Mouse (Mus musculus) bone marrow, adult 2 months (tissue): ENCODE measurements around the gene Slc25a11. TPM values are rescaled to one million over a fixed set of nuclear protein-coding genes. Genes with fewer than 3 reads are reported as not detected.

Experiments used
- H3K27ac ChIP-seq: fragments of 200-500 bp; 2 replicates; pipeline ENCODE4 v1.5.1; 2012; ENCODE audit warnings: low read depth, mild to moderate bottlenecking, control low read depth, inconsistent platforms, low read length; ENCODE audit not compliant: control insufficient read depth, poor library complexity, insufficient read depth
- H3K4me1 ChIP-seq: fragments of 200-500 bp; 2 replicates; pipeline ENCODE4 v1.6.1; 2011; ENCODE audit warnings: low read length; ENCODE audit not compliant: control insufficient read depth, insufficient read depth
- H3K4me3 ChIP-seq: fragments of 200-500 bp; replicated peaks from 2 replicates; pipeline ENCODE3; 2011; ENCODE audit warnings: mild to moderate bottlenecking, low read depth, low read length, control low read depth; ENCODE audit not compliant: control insufficient read depth
- CTCF ChIP-seq: fragments of 200-500 bp; IDR thresholded peaks from 2 replicates; pipeline ENCODE4 v1.5.1; 2011; ENCODE audit warnings: low read length, control low read depth; ENCODE audit not compliant: control insufficient read depth, insufficient read depth
- POLR2A ChIP-seq: fragments of 200-500 bp; IDR thresholded peaks from 2 replicates; pipeline ENCODE4 v1.6.1; 2011; ENCODE audit warnings: low read depth, mild to moderate bottlenecking, control low read depth, low read length, borderline replicate concordance; ENCODE audit not compliant: control insufficient read depth
- whole genome bisulfite sequencing: fragments of 180-500 bp; shearing (Covaris S2); methylation state at CpG from one replicate; pipeline ENCODE4 v1.1.7; 2018; 5-methylcytosine and 5-hydroxymethylcytosine counted together
- polyA plus RNA-seq: library from polyadenylated mRNA; stranded (reverse); fragments of >200 nt; gene quantifications from 2 replicates; pipeline ENCODE4 v1.2.4, GENCODE M21; 2011; ENCODE audit warnings: low replicate concordance; ENCODE audit not compliant: missing spikeins, insufficient read depth, insufficient read length

Slc25a11 gene
- 28.7 and 49.2 TPM in 2 replicates for polyA plus RNA-seq

DNA sequence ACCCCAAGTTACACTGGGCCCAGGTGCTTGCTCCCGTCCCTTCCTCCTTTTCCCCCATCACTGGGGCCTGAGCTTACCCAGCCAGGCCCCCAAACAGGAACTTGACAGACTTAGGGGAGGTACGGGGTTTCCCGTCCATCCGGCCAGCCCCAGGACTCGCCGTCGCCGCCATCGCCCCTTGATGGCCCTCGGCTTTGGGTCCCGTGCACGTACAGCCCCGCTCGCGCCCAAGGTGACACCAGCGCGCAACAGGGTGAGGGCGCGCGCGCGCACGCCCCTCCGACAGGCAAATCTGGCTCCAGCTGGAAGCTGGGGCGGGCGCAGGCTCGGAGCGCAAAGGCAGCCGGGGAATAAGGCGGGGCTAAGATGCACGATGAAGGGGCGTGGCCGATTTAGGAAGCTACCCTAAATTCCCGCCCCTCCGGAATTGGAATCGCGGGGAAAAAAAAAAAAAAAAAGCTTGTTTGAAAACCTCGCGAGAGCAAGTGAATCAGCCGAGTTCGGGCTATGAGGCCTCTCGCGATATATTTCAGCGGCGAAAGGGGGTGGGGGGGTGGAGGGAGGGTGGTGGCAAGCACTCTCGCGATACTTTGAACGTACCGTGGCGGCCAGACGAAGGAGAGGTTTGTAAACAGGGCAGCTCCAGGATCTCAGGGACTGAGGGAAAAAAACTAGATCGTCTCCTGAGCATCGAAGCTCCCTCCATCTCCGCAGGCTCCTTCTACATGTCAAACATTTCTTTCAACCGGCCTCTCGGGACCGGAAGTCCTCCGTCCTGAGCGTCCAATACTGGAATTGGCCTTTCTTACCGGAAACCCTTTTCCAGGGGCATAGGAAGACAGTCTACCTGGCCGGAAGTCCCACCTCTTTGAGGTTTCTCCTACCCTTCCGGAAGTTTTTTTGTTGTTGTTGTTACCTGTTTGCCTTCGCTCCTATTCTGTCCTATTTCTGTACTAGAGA is at the start of gene Slc25a11, which contains the start of gene Rnf167:
Gene Slc25a11 (minus strand): TSS at position 789 of the 960 bp plus-strand sequence.
Gene Rnf167 (plus strand): TSS at position 545 of the 960 bp plus-strand sequence.
- WGBS: under 1% methylated on average over 63 of the region's 63 CpGs
- Histone ChIP-seq H3K4me1 (peaks cover 8% of the 10 kb centered on the region; the same call in 1 of the 2 replicates), H3K27ac (peak within 1 kb of the TSS; percentile 95), H3K4me3 (peak within 1 kb of the TSS; percentile 92)
- TF ChIP-seq POLR2A (peak; percentile 89), CTCF (0 out of 2 replicates have a peak, but pooled peaks have one; percentile 8)

DNA sequence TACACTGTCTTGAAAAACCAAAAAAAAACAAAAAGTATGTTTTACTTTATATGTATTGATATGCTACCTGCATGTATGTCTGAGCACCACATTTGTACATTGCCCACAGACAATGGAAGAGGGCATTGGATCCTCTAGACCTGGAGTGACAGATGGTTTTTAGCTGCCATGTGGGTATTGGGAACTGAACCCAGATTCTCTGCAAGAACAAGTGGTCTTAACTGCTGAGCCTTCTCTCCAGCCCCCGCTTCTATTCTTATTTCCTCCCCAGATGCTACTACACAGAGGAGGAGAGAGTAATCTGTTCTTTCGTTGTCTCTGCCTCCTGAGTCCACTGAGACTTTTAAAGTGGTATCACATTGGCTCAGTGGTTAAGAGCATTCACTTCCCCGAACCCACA is 46.2 kb upstream of the Slc25a11 start:
- Histone ChIP-seq H3K4me3 (no peak overlapping the region), H3K4me1 (no peaks in the 10 kb centered on the region), H3K27ac (no peak overlapping the region)
- TF ChIP-seq CTCF (no peak), POLR2A (no peak)
- WGBS: 69% methylated on average over 3 of the region's 3 CpGs

DNA sequence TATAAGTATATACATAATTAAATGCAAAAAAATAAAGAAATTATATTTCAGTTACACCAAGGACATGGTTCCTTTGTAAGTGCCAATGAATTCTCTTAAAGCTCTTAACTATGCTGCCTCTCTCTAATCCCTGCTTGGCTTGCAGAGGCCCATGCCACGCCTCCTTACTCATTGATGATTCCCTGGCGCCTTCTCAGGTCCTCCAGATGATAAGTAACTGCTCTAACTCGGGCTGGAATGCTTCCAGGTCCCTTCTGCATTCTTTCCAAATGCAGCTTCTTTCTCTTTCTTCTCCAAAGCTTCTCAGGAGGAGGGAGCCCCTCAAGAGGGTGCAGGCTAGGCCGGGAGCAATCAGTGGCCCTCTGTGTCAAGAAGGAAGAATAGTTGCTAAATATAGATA is 42.3 kb upstream of the Slc25a11 start:
- Histone ChIP-seq H3K27ac (no peak overlapping the region), H3K4me3 (no peak overlapping the region), H3K4me1 (no peaks in the 10 kb centered on the region)
- 66% methylated on average over 4 of the region's 4 CpGs for WGBS
- TF ChIP-seq POLR2A (no peak), CTCF (no peak)

DNA sequence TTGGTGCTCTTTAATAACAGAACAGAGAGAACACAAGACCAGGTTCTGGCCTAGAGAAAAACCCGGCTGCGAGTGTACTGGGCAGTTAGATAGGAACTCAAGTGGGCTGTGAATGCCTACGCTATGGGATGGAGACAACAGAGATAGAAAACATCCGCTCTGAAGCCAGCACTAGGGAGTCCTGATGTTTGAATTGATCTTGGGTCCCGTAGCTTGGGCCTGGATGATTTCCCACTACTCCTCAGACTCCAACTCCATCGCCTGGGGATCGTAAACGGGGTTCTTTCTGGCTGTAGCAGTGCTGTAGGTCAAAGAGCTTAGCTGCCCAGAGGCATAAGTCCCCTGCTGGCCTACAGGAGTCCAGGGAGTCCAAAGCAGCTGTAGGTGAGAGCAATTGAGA is 41.1 kb upstream of the Slc25a11 start:
- Histone ChIP-seq H3K4me3 (no peak overlapping the region), H3K4me1 (no peaks in the 10 kb centered on the region), H3K27ac (no peak overlapping the region)
- TF ChIP-seq POLR2A (no peak), CTCF (no peak)
- 42% methylated on average over 8 of the region's 8 CpGs for WGBS

DNA sequence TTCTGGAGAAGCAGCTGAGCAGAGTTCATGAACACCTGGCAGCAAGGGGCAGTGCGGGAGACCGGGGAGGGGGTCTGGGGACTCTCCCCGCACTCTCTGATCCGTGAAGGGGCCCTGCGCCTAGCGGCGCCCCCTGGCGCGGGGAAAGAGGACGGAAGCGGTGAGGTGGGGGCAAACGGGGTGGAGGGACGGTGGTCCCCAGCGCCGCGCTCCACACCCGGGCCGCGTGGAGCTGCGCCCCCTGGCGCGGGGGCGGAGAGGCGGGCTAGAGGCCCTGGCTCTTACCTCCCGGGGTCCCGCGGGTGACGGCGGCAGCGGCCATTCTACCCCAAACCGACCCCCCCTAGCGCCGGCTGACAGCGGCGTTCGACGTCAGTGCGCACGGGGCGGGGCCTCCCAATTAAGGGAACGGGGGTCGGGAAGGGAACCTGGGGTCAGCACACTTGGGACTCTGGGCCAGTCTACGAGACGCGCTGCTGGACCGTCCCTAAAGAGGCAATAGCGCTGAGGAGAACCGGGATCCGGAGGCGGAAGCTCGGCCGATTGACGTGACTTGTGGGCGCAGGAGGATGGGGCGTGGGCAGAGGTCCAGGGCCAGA is 40.4 kb upstream of the Slc25a11 start, which contains the start of gene Camta2:
Gene Camta2 (minus strand): TSS at position 505 of the 599 bp plus-strand sequence.
- peak; percentile 59; the same call in 1 of the 2 replicates for TF ChIP-seq POLR2A
- TF ChIP-seq CTCF: peak; percentile 24
- Histone ChIP-seq H3K4me3 (peak within 1 kb of the TSS; percentile 73), H3K27ac (peak within 1 kb of the TSS; percentile 92), H3K4me1 (no peaks in the 10 kb centered on the region)
- under 1% methylated on average over 55 of the region's 55 CpGs for WGBS

DNA sequence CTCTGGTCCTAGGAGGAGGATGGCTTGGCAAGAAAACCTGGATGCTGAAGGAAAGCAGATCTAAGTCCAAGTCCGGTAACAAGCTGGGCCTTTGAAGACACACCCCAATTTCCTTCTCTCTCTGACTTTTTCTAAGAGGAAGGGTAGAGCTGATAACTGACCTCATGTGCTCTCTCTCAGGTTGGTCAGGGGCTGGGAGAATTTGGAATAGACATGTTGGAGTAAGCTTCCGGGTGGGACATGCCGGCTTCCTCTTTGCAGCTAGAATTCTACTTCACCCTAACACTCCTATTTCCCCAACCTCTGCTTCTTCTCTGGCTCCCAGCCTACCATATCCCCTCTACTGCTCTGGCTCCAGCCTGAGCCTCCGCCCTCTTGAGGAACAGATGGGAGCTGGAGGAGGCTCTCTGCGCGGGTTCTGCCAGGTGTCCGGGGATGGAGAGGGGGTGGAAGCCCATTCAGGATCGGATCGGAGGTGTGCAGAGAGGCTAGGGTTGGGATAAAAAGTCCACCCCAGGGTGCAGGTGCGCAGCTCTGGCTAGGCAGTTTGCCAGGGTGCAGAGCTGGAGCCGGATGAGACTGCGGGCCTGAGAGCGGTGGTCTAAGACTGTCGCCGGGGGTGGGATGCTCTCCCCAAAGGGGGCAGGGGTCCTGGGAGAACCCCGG is 39.8 kb upstream of the Slc25a11 start:
- H3K4me3 ChIP-seq: peak overlapping the region; percentile 73
- 2% methylated on average over 16 of the region's 16 CpGs for WGBS
- H3K4me1 ChIP-seq: no peaks in the 10 kb centered on the region
- no peak for TF ChIP-seq POLR2A
- no peak for TF ChIP-seq CTCF
- H3K27ac ChIP-seq: peak overlapping the region; percentile 92

DNA sequence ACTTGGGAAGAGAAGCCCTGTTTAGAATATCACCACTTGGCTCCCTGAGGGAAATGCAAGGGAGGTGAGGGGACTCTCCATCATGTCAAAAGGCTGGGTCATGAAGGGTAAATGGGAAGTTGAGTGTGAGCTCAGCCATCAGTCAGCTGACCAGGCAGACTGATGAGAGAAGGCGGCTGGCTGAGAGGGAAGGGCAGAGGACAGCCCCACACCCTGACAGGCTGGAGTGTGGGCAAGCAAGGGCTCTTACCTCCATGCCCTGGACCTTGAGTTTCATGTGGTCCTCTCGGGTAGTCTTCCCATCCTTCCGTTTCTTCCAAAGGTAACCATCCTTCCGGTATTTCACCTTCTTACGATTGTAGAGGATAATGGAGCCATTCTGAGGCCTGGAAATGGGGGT is 36.4 kb upstream of the Slc25a11 start:
- Histone ChIP-seq H3K27ac (no peak overlapping the region), H3K4me3 (no peak overlapping the region), H3K4me1 (peaks cover 4% of the 10 kb centered on the region; the same call in 1 of the 2 replicates)
- 83% methylated on average over 5 of the region's 5 CpGs for WGBS
- TF ChIP-seq POLR2A: no peak
- TF ChIP-seq CTCF: no peak

DNA sequence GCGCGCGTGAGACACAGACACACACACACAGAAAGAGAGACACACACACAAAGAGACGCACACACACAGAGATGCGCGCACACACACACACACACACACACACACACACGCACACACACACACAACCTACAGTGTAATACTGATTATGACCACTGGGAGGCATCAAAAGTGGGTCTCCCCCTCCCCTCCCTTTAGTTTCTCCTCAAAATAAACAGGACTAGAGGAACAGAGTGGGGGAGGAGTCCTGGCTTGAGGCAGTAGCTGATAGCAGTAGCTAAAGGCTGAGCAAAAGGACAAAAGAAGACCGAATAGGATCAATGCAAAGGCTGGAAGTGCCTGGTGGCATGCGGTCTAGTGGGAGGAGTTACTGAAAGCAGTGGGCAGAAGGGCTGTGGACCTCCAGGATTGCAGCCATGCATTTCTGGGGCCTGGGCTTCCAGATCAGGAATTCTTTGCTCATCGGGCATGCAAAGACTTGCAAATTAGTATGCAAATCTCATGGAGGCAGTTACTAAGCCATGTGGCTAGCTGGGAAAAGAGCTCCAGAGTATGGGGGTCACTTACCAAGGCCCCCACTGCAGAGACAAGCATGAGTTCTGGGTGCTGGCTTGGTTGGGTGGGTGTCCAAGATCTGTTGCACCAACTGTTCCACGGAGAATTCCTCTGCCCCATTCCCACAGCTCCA is 34.8 kb upstream of the Slc25a11 start:
- Histone ChIP-seq H3K4me3 (no peak overlapping the region), H3K27ac (no peak overlapping the region), H3K4me1 (peaks cover 4% of the 10 kb centered on the region; the same call in 1 of the 2 replicates)
- 84% methylated on average over 11 of the region's 11 CpGs for WGBS
- TF ChIP-seq CTCF (no peak), POLR2A (no peak)
